Mouse (Mus musculus) bone marrow macrophage, adult 2 months (primary cell): ENCODE data around the gene Six3.

ENCODE experiments used
- CTCF ChIP-seq: IDR thresholded peaks from 2 replicates; pipeline ENCODE4 v1.5.1; 2012; ENCODE audit warnings: low read depth, mild to moderate bottlenecking, low read length, moderate library complexity
- POLR2A ChIP-seq: IDR thresholded peaks from 2 replicates; pipeline ENCODE4 v1.6.1; 2012; ENCODE audit warnings: mild to moderate bottlenecking, low read depth, low read length, borderline replicate concordance

DNA sequence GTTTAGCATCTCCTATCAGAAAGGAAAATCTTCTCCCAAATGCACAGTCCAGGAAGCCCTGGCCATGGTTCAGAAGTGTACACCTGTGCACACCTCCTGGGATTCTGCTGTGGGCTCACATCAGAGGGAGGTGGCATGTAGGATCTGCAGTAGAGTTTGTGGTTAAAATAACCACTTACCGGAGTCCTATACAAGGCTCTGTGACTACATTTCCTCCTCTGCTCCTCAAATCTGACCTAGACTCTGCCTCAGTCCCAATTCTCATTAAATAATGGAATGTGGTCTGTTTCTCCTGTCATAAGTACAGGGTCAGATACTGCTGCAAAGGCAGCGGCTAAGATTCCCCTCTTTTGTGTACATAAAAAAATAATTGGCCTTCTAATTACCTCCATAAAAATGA, 50.8 kb downstream of the Six3 start:
- TF ChIP-seq CTCF = no peak
- no peak for TF ChIP-seq POLR2A
